Mouse (Mus musculus) heart, embryonic 14.5 days (tissue): Measurements from ENCODE around the gene Bad. TPM values are rescaled to one million over a fixed set of nuclear protein-coding genes. Genes with fewer than 3 reads are reported as not detected.
A peak's percentile ranks its signal among the peaks of the same experiment; 100 is the strongest.

Source experiments
- microRNA-seq: library from miRNA; unstranded; fragments of <30 nt; microRNA quantifications from one replicate; pipeline ENCODE4, GENCODE M21; 2016
- polyA plus RNA-seq: library from polyadenylated mRNA; unstranded; fragments of >200 nt; fragmentation: Nextera tagmentation; extraction: Ambion mirVana; gene quantifications from 2 replicates; pipeline ENCODE4 v1.2.1, GENCODE M21; 2014

The Bad gene
- polyA plus RNA-seq, 1 experiment from 2014 or later = 58.0 TPM

Small RNAs within 50 kb of the gene (microRNA-seq; reads per million reads assigned to microRNA genes)
- gene Mir6990 = 2.8 reads per million, percentile 3 among the genes with 10 or more reads in this experiment

Other genes starting within 250 kb of the Bad start
- 11.1 and 13.9 TPM in 2 replicates for gene Rps6ka4, start 101.2 kb upstream of the Bad start, polyA plus RNA-seq
- 0.22 and 0.65 TPM in 2 replicates for gene Ccdc88b, start 83.7 kb upstream of the Bad start, polyA plus RNA-seq
- 81.9 and 95.0 TPM in 2 replicates for gene Trmt112, start 32.2 kb upstream of the Bad start, polyA plus RNA-seq
- 192 and 210 TPM in 2 replicates for gene Prdx5, start 31.8 kb upstream of the Bad start, polyA plus RNA-seq
- gene Esrra, start 20.0 kb upstream of the Bad start, polyA plus RNA-seq = 14.4 and 18.0 TPM in 2 replicates
- gene Catsperz, start 16.5 kb upstream of the Bad start, polyA plus RNA-seq = 1.4 and 1.7 TPM in 2 replicates
- 0.27 and 0.46 TPM in 2 replicates for gene Kcnk4, start 7.3 kb upstream of the Bad start, polyA plus RNA-seq
- gene Gpr137, start 619 bp downstream of the Bad start, polyA plus RNA-seq = 20.7 and 20.8 TPM in 2 replicates
- gene Ppp1r14b, start 33.1 kb downstream of the Bad start, polyA plus RNA-seq = 170 and 184 TPM in 2 replicates
- 15.2 and 16.8 TPM in 2 replicates for gene Plcb3, start 34.6 kb downstream of the Bad start, polyA plus RNA-seq
- 64.2 and 65.1 TPM in 2 replicates for gene Fkbp2, start 38.6 kb downstream of the Bad start, polyA plus RNA-seq
- 141 and 153 TPM in 2 replicates for gene Vegfb, start 45.8 kb downstream of the Bad start, polyA plus RNA-seq
- 40.0 and 42.9 TPM in 2 replicates for gene Dnajc4, start 50.7 kb downstream of the Bad start, polyA plus RNA-seq
- 29.7 and 31.8 TPM in 2 replicates for gene Nudt22, start 54.3 kb downstream of the Bad start, polyA plus RNA-seq
- gene Trpt1, start 54.3 kb downstream of the Bad start, polyA plus RNA-seq = 20.0 and 22.0 TPM in 2 replicates
- 5.2 and 6.6 TPM in 2 replicates for gene Fermt3, start 77.6 kb downstream of the Bad start, polyA plus RNA-seq
- gene Stip1, start 98.1 kb downstream of the Bad start, polyA plus RNA-seq = 174 and 175 TPM in 2 replicates
- 50.5 and 53.0 TPM in 2 replicates for gene Macrod1, start 114.9 kb downstream of the Bad start, polyA plus RNA-seq
- gene Flrt1, start 163.9 kb downstream of the Bad start, polyA plus RNA-seq = 1.4 and 1.5 TPM in 2 replicates